Mouse (Mus musculus) small intestine, adult 2 months (tissue): ENCODE results near the gene Smarcc2.

Source experiments
- CTCF ChIP-seq: fragments of 200-500 bp; IDR thresholded peaks from 2 replicates; pipeline ENCODE4 v1.5.1; 2012; ENCODE audit warnings: low read depth, mild to moderate bottlenecking, control low read depth, inconsistent platforms, low read length, moderate library complexity, mixed read lengths; ENCODE audit not compliant: insufficient replicate concordance, insufficient read length; ENCODE audit errors: extremely low read depth
- POLR2A ChIP-seq: fragments of 200-500 bp; IDR thresholded peaks from 2 replicates; pipeline ENCODE4 v1.6.1; 2012; ENCODE audit warnings: low read depth, mild to moderate bottlenecking, control low read depth, inconsistent platforms, low read length, moderate library complexity

DNA sequence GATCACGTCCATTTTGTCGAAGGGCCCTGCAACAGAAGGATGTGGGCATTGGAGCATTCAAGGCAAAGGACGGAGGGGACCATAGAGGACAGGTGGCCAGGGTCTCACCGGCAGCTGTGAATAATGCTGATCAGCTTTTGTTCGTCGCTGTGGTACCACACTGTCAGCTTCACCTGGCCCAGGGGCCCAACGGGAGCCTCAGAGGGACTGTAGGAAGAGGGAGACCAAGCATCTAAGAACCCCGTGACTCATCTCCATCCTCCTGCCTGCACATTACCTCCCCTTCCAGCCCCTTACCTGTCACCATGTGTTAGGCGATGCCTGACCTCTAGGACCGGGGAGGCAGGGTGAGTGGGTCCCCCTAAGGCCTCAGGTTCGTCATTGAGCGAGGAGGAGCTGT, 52.7 kb downstream of the Smarcc2 start:
- TF ChIP-seq POLR2A = no peak
- TF ChIP-seq CTCF = no peak
